Mouse (Mus musculus): ENCODE measurements around the gene Rnf6. TPM values are rescaled to one million over a fixed set of nuclear protein-coding genes. Genes with fewer than 3 reads are reported as not detected.
A peak's percentile ranks its signal among the peaks of the same experiment; 100 is the strongest.

Rnf6 gene
- polyA plus RNA-seq (2015; fragmentation: Nextera tagmentation; extraction: Ambion mirVana) = 55.9 and 59.5 TPM in 2 replicates

DNA sequence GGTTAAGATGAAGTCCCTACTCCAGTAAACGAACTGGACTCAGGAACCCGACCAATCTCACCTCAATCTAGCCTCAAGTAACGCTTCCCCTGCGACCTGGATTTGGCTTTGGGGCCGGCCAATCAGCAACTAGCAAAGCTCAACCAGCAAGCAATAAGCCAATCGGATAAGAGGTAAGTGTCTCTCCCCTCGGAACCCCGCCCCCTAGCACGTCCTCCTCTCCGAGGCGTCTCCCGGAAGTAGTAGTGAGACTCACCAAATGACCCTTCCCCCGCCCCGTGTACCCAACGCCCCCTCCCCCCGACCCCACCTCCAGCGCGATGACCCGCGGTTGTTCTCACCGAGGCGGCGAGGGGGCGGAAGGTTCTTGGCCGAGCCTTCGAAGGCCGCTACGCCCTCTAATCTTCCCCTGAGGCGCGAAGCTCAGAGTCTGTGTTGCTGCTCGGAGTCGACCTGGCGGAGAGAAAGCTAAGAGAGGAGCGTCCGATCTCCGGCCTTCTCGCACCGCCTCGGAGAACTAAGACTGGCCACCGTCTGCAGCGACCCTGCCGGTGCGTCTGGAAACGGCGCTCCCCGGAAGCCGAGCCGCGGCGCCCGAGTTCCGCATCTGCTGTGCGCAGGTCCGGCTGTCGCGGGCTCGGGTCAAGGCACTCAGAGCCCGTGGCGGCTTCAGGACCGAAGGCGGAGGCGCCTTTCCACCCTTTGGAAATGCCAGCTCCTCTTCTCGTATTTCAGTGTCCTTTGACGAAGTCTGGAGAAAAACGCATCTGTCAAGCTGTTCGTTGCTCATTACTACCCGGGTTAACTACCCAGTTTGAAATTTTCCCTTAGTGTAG, at the start of gene Rnf6:
Rnf6 (minus strand) TSS at position 677 of the 836 bp plus-strand sequence.
- H3K4me3 ChIP-seq (ENCODE audit: low read length) = peak within 1 kb of the TSS; percentile 81
- peak within 1 kb of the TSS; percentile 93 for H3K9ac ChIP-seq (ENCODE audit: low read length)
- H3K27me3 ChIP-seq (ENCODE audit: control insufficient read depth, insufficient read depth, low read depth, low read length) = no peaks in the 10 kb centered on the region
- peak; percentile 100 for ATAC-seq (ENCODE audit: low read depth)
- H3K4me1 ChIP-seq (replicated peaks; ENCODE audit: control insufficient read depth, insufficient read depth, low read length) = peaks cover 9% of the 10 kb centered on the region; the same call in 1 of the 2 replicates
- H3K4me2 ChIP-seq (ENCODE audit: low read depth, low read length) = peak within 1 kb of the TSS; percentile 79
- peak within 1 kb of the TSS; percentile 99 for H3K27ac ChIP-seq (ENCODE audit: low read length)
- peaks cover 6% of the 10 kb centered on the region for H3K36me3 ChIP-seq (ENCODE audit: control insufficient read depth, insufficient read depth, low read length)
- H3K9me3 ChIP-seq (ENCODE audit: control insufficient read depth, low read length) = no peaks in the 10 kb centered on the region
- under 1% methylated on average over 64 of the region's 67 CpGs for WGBS

GRCm38 (mm10) chr5:146270593-146270992, 49.2 kb upstream of the Rnf6 start:
- 0 out of 2 replicates have a peak, but pooled peaks cover 6% of the 10 kb centered on the region for H3K36me3 ChIP-seq (ENCODE audit: control insufficient read depth, insufficient read depth, low read length)
- H3K4me2 ChIP-seq (ENCODE audit: low read depth, low read length) = no peak overlapping the region

DNA sequence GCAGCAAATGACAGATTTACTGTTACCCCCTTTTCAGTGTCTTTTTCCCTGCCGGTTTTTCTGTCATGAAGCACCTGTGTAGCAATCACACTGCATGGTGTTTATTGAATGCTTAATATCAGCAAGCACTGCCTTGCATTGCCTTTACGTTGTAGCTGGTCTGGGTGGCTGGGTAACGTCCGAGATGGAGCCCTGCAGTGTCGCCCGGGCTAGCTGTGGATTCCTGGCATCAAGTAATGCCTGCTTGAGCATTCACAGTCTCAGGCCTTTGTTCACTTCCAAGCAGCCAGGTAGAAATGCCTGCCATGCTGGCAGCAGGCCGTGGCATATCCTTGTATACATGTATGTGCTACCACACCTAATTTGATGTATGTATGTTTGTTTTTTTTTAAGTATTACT, 46.4 kb upstream of the Rnf6 start:
- Histone ChIP-seq H3K9me3 (ENCODE audit: control insufficient read depth, low read length) (no peaks in the 10 kb centered on the region), H3K27ac (ENCODE audit: low read length) (no peak overlapping the region), H3K4me2 (ENCODE audit: low read depth, low read length) (no peak overlapping the region), H3K4me1 (replicated peaks; ENCODE audit: control insufficient read depth, insufficient read depth, low read length) (no peaks in the 10 kb centered on the region), H3K4me3 (ENCODE audit: low read length) (no peak overlapping the region), H3K36me3 (ENCODE audit: control insufficient read depth, insufficient read depth, low read length) (0 out of 2 replicates have a peak, but pooled peaks cover 6% of the 10 kb centered on the region), H3K27me3 (ENCODE audit: control insufficient read depth, insufficient read depth, low read depth, low read length) (no peaks in the 10 kb centered on the region), H3K9ac (ENCODE audit: low read length) (no peak overlapping the region)
- 84% methylated on average over 7 of the region's 7 CpGs for WGBS
- ATAC-seq (ENCODE audit: low read depth) = no peak

More at GRCm38 (mm10) chr5:146270593-146270992, 49.2 kb upstream of the Rnf6 start:
- Histone ChIP-seq H3K27ac (ENCODE audit: low read length) (no peak overlapping the region), H3K27me3 (ENCODE audit: control insufficient read depth, insufficient read depth, low read depth, low read length) (no peaks in the 10 kb centered on the region), H3K4me3 (ENCODE audit: low read length) (no peak overlapping the region), H3K9me3 (ENCODE audit: control insufficient read depth, low read length) (no peaks in the 10 kb centered on the region), H3K9ac (ENCODE audit: low read length) (no peak overlapping the region), H3K4me1 (replicated peaks; ENCODE audit: control insufficient read depth, insufficient read depth, low read length) (no peaks in the 10 kb centered on the region)
- 79% methylated on average over 9 of the region's 9 CpGs for WGBS
- no peak for ATAC-seq (ENCODE audit: low read depth)

- Histone ChIP-seq H3K4me2 (ENCODE audit: low read depth, low read length) (no peak overlapping the region), H3K27me3 (ENCODE audit: control insufficient read depth, insufficient read depth, low read depth, low read length) (no peaks in the 10 kb centered on the region), H3K9me3 (ENCODE audit: control insufficient read depth, low read length) (no peaks in the 10 kb centered on the region), H3K36me3 (ENCODE audit: control insufficient read depth, insufficient read depth, low read length) (peaks cover 6% of the 10 kb centered on the region; the same call in 1 of the 2 replicates), H3K4me1 (replicated peaks; ENCODE audit: control insufficient read depth, insufficient read depth, low read length) (no peaks in the 10 kb centered on the region), H3K27ac (ENCODE audit: low read length) (no peak overlapping the region), H3K9ac (ENCODE audit: low read length) (no peak overlapping the region), H3K4me3 (ENCODE audit: low read length) (no peak overlapping the region)
- ATAC-seq (ENCODE audit: low read depth) = no peak
- WGBS = 88% methylated on average over 4 of the region's 6 CpGs
These were observed 44.7 kb upstream of the Rnf6 start for GRCm38 (mm10) chr5:146265934-146266591.

GRCm38 (mm10) chr5:146260003-146260402, 38.6 kb upstream of the Rnf6 start:
- H3K9me3 ChIP-seq (ENCODE audit: control insufficient read depth, low read length) = no peaks in the 10 kb centered on the region
- H3K4me2 ChIP-seq (ENCODE audit: low read depth, low read length) = no peak overlapping the region
- no peaks in the 10 kb centered on the region for H3K27me3 ChIP-seq (ENCODE audit: control insufficient read depth, insufficient read depth, low read depth, low read length)
- WGBS = 56% methylated on average over 9 of the region's 9 CpGs
- H3K9ac ChIP-seq (ENCODE audit: low read length) = no peak overlapping the region
- ATAC-seq (ENCODE audit: low read depth) = no peak
- H3K4me1 ChIP-seq (replicated peaks; ENCODE audit: control insufficient read depth, insufficient read depth, low read length) = no peaks in the 10 kb centered on the region
- H3K27ac ChIP-seq (ENCODE audit: low read length) = no peak overlapping the region
- no peak overlapping the region for H3K4me3 ChIP-seq (ENCODE audit: low read length)
- H3K36me3 ChIP-seq (ENCODE audit: control insufficient read depth, insufficient read depth, low read length) = peaks cover 6% of the 10 kb centered on the region

GRCm38 (mm10) chr5:146253644-146254043, 32.3 kb upstream of the Rnf6 start:
- ATAC-seq (ENCODE audit: low read depth) = no peak

DNA sequence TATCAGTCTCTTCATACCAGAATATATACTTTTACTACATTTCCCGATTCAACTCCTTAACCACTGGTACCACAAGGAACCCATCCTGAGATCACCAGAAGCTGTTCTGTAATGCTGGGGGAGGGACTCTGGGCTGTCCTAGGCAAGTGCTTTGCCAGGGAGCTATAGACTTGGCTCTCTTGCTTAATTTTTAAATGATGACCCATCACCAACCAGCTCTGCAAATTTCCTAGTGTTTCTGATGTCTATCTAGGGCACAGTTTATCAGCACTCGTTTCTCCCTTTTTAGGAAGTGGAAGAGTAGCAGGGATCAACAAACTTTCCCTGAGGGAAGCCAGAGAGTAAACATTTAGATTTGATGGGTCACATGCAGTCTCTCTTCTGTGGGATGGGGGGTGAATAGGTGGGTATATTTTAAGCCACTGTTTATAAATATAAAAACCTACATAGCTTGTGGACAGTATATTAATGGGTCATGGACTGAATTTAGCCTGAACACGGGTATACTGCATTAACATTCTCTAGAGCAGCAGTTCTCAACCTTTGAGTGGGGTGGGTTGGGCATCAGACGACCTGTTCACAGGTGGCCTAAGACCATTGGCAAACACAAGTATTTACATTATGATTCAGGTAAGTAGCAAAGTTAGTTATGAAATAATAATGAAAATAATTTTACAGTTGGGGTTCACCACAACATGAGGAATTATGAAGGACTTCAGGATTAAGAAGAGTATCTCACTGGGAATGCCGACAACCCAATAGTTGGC, 30.5 kb upstream of the Rnf6 start:
- peak overlapping the region; percentile 35; the same call in 1 of the 2 replicates for H3K27ac ChIP-seq (ENCODE audit: low read length)
- peaks cover 25% of the 10 kb centered on the region for H3K4me1 ChIP-seq (replicated peaks; ENCODE audit: control insufficient read depth, insufficient read depth, low read length)
- H3K4me3 ChIP-seq (ENCODE audit: low read length) = no peak overlapping the region
- 52% methylated on average over 5 of the region's 5 CpGs for WGBS
- H3K36me3 ChIP-seq (ENCODE audit: control insufficient read depth, insufficient read depth, low read length) = no peaks in the 10 kb centered on the region
- ATAC-seq (ENCODE audit: low read depth) = peak; percentile 75
- no peak overlapping the region for H3K4me2 ChIP-seq (ENCODE audit: low read depth, low read length)
- H3K27me3 ChIP-seq (ENCODE audit: control insufficient read depth, insufficient read depth, low read depth, low read length) = no peaks in the 10 kb centered on the region
- H3K9ac ChIP-seq (ENCODE audit: low read length) = no peak overlapping the region
- no peaks in the 10 kb centered on the region for H3K9me3 ChIP-seq (ENCODE audit: control insufficient read depth, low read length)

More at GRCm38 (mm10) chr5:146253644-146254043, 32.3 kb upstream of the Rnf6 start:
- no peaks in the 10 kb centered on the region for H3K27me3 ChIP-seq (ENCODE audit: control insufficient read depth, insufficient read depth, low read depth, low read length)
- peaks cover 19% of the 10 kb centered on the region for H3K4me1 ChIP-seq (replicated peaks; ENCODE audit: control insufficient read depth, insufficient read depth, low read length)
- H3K4me3 ChIP-seq (ENCODE audit: low read length) = no peak overlapping the region
- no peak overlapping the region for H3K9ac ChIP-seq (ENCODE audit: low read length)
- WGBS = 78% methylated on average over 5 of the region's 5 CpGs
- no peaks in the 10 kb centered on the region for H3K9me3 ChIP-seq (ENCODE audit: control insufficient read depth, low read length)
- H3K4me2 ChIP-seq (ENCODE audit: low read depth, low read length) = no peak overlapping the region
- no peak overlapping the region for H3K27ac ChIP-seq (ENCODE audit: low read length)
- H3K36me3 ChIP-seq (ENCODE audit: control insufficient read depth, insufficient read depth, low read length) = peaks cover under 1% of the 10 kb centered on the region

DNA sequence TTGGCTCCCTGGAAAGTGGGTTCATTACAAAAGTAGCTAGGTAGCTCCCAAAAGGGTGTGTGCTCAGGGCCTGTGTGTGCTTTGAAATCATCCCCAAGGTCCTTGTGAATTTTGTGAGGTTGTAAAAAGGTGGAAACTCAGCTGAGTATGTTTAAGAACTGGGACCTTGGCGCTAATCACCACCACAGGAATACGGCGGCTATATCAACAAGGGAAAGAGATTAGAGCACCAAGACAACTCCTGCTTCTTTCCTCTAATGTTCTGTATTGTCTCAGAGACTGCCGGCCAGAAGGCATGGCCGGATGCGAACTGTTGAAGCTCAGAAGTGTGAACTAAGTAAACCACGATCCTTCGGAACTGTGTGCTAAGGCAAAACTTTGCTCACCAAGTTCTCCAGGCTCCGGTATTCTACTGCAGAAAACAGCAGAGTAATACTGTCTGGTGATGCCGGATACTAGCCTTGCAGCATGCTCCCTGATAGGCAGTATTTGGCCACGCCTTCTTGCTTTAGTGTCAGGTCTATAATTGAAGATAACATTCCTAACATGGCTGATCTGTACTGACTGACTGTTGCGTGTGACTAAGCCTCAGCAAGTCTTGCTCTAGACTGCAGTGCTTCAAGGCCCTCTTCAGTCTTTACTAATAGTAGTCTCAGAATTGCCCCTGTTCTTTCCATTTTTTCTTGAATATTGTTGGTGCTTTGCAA, 29.2 kb upstream of the Rnf6 start:
- Histone ChIP-seq H3K27me3 (ENCODE audit: control insufficient read depth, insufficient read depth, low read depth, low read length) (no peaks in the 10 kb centered on the region), H3K9me3 (ENCODE audit: control insufficient read depth, low read length) (no peaks in the 10 kb centered on the region), H3K4me1 (replicated peaks; ENCODE audit: control insufficient read depth, insufficient read depth, low read length) (peaks cover 25% of the 10 kb centered on the region), H3K27ac (ENCODE audit: low read length) (no peak overlapping the region), H3K4me2 (ENCODE audit: low read depth, low read length) (no peak overlapping the region), H3K36me3 (ENCODE audit: control insufficient read depth, insufficient read depth, low read length) (no peaks in the 10 kb centered on the region), H3K9ac (ENCODE audit: low read length) (no peak overlapping the region), H3K4me3 (ENCODE audit: low read length) (no peak overlapping the region)
- no peak for ATAC-seq (ENCODE audit: low read depth)
- WGBS = 65% methylated on average over 12 of the region's 12 CpGs

Data from lung, embryonic 16.5 days (tissue).